Mouse (Mus musculus) heart, postnatal 14 days (tissue): ENCODE measurements around the gene Fbxw10. TPM values are rescaled to one million over a fixed set of nuclear protein-coding genes. Genes with fewer than 3 reads are reported as not detected.

Source experiments
- DNase-seq, 2 experiments: peaks; one replicate each; pipeline ENCODE4 v3.0.0; 2021 to 2022
- intact Hi-C: fragments of 180-260 bp; cut with DNase I; formaldehyde crosslinking; loops from one replicate; pipeline ENCODE4 v1.15.1; 2025
- total RNA-seq, 2 experiments: library from RNA; stranded (reverse); gene quantifications; 2 replicates each; pipeline ENCODE4 v1.2.3; 2021

Fbxw10 gene
- total RNA-seq, 2 experiments from 2014 or later = 0.43 to 0.49 TPM

DNA sequence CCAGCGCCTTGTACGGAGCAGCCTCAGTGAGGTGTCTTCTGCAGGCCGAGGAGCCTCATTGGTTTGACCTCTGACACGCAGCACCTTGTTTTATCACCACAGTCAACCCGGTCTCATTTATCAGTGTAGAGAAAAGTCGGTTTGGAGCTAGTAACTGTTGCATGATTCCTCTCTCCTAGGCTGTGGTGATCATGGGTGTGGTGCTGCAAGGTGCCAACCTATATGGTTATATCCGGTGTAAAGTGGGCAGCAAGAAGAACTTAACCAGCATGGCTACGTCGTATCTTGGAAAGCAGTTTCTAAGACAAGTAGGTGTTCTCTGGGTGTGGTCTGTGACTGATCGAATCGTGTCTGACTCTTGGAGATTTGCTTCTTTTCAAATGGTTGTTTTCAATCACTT is 44.9 kb downstream of the Fbxw10 start:
- DNase-seq = no peak
- intact Hi-C loops = no loop called here

DNA sequence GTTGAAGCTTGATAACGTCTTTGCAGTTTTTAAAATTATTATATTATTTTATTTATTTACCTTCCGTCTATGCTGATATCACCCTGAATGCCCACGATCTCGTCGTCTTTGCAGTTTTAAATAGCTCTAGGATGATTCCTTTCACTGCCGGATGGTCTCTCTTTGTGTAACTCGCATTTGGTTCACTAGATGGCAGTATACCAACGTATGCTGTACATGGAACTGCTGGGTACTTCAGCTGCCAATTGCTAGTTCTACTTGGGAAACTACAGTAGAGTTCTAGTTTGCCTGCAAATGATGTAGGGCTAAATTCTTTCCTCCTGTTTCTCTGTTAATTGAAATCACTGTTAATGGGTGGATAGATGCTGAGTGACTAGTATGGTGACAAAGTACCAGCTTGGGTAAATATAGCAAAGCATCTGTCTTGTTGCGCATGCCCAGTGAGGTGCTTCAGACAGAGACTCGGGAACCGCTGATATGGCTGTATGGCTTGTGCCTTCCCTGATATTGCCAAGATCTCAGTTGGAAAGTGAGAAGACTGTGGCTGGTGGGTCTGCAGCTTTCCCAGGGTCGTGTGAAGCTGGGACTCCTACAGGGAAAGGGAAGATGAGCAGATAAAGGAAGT is 54.9 kb downstream of the Fbxw10 start:
- intact Hi-C loops = loop anchor here (5.0 kb wide), 1 partner anchor 270 kb away; no protein-coding TSS in a partner anchor
- peak; percentile 50 to 80 for DNase-seq

DNA sequence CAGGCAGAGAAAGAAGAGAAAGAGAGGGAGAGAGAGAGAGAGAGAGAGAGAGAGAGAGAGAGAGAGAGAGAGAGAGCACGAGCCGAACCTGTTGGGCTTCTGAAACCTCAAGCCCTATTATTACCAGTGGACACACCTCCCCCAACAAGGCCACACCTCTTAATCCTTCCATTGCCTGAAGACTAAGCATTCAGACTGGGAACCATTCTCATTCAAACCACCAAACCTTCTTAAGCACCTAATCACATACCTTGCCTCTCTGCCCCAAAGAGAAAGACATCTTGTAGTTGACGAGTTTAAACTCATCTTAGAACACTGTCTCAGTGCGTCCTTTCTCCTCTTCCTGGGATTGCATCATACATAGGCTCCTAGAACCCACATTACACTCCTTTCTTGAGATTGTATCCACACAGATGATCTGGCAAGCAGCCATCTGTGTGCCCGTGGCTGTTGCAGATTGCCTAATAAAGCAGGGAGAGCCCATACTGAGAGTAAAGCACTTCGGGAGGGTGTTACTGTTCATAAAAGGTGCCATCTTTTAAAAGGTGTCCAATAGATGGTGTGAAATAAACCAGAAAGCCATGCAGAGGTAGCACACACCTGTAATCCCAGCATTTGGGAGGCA is 57.1 kb downstream of the Fbxw10 start:
- intact Hi-C loops = loop anchor here (5.0 kb wide), 1 partner anchor 268 kb away; no protein-coding TSS in a partner anchor
- no peak for DNase-seq

DNA sequence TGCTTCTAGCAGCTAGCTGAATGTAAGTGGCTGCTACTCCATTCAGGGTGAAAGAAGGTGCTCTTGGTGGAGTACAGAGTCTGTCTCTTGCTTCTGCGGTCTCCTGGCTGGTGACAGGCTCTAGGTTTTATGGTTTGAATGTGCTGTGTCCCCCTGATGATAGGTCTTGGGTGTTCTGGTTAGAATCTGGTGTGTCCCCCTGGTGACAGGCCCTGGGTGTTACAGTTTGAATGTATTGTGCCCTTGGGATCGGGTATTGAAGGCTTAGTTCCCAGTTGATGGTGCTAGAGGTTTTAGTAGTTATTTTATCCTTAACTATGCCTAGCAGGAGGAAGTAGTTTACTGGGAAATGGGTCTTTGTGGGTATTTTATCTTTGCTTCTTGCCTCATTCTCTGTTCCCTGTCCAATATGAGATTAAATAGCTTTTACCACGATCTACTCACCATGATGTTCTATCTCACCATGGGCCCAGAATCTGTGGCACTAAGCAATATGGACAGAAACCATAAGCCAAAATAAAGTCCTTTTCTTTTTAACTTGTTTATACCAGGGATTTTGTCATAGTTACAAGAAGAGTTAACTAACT is 62.9 kb downstream of the Fbxw10 start:
- intact Hi-C loops = loop anchor here (5.0 kb wide), 1 partner anchor 153 kb away; no protein-coding TSS in a partner anchor
- DNase-seq = no peak

DNA sequence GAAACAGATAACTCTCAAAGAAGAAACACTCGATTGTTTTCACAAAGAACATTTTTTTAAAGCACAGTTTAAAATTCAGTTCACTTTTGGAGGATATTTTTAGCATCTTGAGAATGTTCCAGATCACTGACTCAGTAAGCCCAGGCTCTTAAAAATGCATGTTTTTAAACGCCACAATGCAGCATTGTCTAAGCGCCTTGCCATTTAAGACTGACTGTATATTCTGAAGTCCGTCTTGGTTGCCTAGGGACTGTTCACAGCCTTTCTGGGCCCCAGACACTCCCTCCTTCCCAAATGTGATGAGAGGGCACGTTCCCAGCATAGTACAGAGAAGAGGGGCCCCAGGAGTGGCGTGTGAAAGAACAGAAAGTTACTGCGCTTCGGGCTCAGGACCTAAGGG is 64.5 kb downstream of the Fbxw10 start:
- intact Hi-C loops = no loop called here
- DNase-seq = no peak

DNA sequence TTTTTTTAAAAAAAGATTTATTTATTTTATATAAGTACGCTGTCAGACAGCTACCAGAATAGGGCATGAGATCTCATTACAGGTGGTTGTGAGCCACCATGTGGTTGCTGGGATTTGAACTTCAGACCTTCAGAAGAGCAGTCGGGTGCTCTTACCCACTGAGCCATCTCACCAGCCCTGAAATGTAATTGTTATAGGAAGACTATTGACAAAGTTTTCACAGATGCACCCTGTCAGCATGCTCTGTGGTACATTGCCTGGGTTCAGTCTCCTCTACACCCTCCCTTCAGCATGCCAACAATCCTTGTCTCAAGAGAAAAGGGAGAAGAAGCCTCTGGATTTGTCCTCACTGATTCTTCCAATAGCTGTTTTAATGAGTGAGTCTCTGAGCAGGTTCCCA is 66.3 kb downstream of the Fbxw10 start:
- intact Hi-C loops = no loop called here
- no peak for DNase-seq

DNA sequence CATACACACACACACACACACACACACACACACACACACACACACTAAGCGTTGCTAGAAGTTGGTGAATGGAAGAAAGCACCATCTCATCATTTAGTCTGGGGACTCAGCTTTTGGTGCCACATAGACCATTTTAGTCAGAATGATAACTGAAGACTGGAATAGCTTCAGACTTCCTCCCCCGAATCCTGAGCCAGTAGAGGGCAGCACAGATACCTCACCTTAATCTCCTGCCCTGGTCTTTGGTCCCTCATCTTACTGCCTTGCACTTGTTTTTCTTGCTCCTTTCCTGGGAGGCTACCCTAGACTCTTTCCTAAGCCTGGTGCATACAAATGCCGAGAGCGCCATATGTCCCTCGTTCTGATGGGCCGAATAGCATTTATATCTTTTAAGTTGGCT is 67.7 kb downstream of the Fbxw10 start:
- intact Hi-C loops = no loop called here
- DNase-seq = peak in 1 of 2 experiments; percentile 46

DNA sequence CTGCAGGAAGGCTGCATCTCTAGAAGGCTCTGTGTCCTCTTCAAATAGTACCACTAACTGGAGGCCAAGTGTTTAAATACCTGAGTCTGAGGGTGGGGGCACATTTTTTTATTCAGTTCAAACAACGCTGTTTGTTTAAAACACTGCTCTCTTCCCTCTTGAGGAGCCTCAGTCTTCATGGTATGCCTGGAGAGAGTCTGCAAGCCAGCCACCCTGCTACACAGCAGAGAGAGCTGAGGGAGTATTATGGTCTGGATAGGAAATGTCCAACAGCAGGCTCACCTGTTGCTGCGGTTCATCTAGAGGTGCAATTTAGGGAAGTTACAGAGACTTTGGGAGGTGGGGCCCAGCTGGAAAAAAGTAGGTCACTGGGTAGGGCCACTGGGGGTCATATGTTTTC is 68.6 kb downstream of the Fbxw10 start:
- intact Hi-C loops = no loop called here
- DNase-seq = no peak

DNA sequence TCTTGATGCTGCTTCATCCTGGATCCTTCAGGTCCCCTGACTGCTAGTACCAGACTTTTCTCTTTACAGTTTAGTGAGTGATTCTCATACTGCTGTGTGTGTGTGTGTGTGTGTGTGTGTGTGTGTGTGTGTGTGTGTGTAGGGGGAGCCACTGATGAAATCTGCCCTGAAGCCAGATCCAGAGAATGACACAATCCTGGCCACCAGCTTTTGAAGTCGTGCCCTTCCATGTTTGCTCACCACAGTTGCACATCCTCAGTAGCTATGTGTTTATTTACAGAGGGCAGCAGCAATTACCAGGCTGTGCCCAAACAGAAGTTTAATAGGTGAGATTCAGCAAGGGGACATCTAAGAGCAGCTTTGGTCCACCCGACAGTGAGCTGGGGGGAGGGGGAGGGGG is 69.9 kb downstream of the Fbxw10 start:
- intact Hi-C loops = no loop called here
- no peak for DNase-seq

DNA sequence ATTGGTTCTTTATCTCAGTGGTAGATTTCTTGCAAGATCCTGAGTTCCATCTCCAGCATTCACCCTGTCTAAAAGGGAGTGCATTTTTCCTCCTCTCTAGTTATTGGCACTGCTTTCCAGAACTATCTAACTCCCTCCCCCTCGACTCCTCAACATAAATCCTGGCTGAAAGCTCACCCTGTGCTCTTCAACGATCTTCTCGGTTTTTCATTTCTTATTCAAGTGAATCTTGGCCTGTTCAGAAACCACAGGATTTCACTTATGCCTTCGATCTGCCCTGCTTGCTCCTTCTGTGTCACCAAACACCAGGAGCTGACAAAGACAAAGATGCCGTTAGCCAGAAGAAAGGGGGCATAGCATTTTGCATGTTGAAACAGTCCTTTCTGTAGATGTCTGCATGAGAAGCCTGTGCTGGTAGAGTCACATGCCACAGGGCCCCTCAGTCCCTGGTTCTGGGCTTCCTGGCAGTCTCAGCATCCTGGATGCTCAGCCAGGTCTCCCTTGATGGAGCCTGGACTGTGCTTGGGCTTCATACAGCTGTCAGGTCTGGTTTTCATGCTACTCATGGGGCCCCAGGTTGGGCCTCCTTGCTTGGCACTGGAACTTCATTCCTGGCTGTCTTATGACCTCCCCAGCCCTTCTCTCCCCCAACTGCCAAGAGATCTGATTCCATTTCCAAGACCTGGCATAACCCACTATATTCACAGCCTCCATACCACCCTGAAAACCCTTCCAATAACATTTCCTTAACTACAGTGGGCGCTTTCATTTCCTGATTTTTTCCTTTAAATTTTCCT is 73.3 kb downstream of the Fbxw10 start:
- peak in 1 of 2 experiments; percentile 6 for DNase-seq
- intact Hi-C loops = loop anchor here (2.0 kb wide), 3 partner anchors 77 to 253 kb away; no protein-coding TSS in a partner anchor

DNA sequence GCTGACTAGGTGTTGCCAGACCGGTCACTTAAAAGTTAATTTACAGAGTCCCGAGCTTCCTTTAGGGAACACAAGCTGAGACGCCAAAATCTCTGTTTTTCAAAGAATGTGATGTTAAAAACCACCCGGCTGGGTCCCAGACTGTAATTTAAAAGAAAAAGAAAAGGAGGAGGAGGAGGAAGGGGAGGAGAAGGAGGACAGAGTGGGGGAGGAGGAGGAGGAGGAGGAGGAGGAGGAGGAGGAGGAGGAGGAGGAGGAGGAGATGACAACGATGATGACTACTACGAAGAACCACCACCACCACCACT is 73.8 kb downstream of the Fbxw10 start:
- no peak for DNase-seq
- intact Hi-C loops = loop anchor here (1.0 to 2.0 kb wide), 4 partner anchors 76 to 252 kb away; no protein-coding TSS in a partner anchor

DNA sequence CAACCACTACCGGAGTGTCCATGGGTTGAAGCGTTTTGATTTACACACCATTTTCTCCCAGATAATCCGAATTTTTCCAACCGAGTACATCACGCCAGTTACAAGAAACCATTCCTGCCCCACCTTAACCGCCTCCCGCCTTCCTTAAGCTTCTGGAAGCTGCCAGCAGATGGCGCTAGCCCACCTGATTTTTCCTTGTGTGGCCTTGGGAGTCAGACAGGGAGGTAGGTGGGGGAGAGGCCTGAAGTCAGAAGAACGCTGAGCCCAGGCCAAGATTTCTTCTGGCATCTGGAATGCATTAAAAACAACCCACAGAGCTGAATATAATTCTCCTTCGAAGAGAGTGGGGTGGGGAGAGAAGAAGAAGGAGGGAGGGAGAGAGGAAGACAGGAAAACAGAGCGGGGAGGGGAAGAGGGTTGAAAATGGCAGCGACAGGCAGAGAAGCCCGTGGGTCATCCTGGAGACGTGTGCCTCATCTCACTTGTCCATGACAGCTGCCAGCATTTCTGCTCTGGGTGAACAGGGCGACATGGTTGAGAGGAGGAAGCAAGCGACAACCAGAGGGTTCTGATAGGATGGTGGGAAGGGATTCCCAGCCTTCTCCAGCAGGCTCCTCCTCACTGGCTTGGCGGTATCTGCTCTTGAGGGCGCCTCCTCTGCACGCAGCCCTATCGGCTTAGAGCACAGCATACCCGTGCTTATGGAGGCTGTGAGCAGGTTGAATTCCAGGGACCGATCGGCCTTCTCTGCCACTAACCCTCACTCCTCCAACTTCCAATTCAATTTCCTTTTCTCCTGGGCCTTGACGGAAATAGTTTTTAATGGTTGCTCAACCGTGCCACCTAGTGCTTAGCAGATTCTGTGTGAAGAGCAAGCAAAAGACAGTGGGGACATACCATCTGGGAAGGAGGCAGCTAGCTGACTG is 74.4 kb downstream of the Fbxw10 start:
- intact Hi-C loops = loop anchor here (1.0 to 2.0 kb wide), 4 partner anchors 75 to 251 kb away; no protein-coding TSS in a partner anchor

DNA sequence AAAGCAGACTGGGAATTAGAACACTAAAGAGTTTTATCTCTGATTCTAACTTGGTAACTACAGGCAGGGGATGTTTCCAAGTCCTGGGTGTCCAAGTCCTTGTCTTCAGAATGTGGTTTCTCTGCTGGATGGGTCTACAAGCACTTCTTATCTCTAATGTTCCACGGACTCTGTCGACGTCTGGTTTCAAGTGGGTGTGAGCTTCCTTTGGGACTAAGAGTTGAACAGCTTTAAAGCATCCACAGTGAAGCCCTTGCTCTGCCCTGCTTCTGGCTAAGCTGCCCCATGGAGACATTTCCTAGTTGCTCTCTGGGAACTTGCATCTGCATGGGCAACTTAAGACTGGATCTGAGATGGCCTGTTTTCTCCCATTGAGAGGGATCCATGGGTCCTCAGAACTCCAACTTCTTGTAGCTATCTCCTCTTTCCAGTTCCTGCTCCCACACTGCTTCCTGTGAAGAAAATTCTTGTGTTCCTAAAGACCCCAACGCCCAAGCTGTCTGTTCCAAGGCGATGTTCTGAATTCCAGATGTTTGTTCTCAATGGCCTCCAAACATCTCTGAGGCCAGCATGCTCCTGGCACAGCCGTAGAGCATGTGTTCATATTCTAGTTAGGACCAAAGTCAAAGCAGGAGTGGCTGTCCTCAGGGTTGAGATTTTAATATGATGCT is 77.4 kb downstream of the Fbxw10 start:
- intact Hi-C loops = no loop called here
- peak; percentile 49 to 50 for DNase-seq

More for the DNA sequence above, 74.4 kb downstream of the Fbxw10 start:
- DNase-seq = peak; percentile 92 to 95

Other genes starting within 250 kb of the Fbxw10 start
- 1 to 10 TPM; 6.3 to 7.9 TPM for gene Lrrc75a, start 198.5 kb upstream of the Fbxw10 start, total RNA-seq
- gene Mmgt2, start 198.4 kb upstream of the Fbxw10 start, total RNA-seq = 10 to 100 TPM in 1 of 2 experiments, 1 to 10 TPM in 1; 10.0 to 10.3 TPM
- 1 to 10 TPM; 2.8 to 3.0 TPM for gene Zfp287, start 115.2 kb upstream of the Fbxw10 start, total RNA-seq
- gene Gm10428, start 94.0 kb upstream of the Fbxw10 start, total RNA-seq = not detected
- 1 to 10 TPM; 1.0 to 1.4 TPM for gene Zfp286, start 57.6 kb upstream of the Fbxw10 start, total RNA-seq
- gene Trim16, start 26.8 kb upstream of the Fbxw10 start, total RNA-seq = 1 to 10 TPM; 5.8 to 6.7 TPM
- 10 to 100 TPM; 18.5 to 19.2 TPM for gene Tvp23b, start 32.4 kb downstream of the Fbxw10 start, total RNA-seq
- gene Cdrt4, start 104.1 kb downstream of the Fbxw10 start, total RNA-seq = not detected
- gene Tekt3, start 214.6 kb downstream of the Fbxw10 start, total RNA-seq = not detected